ENCODE assay signal across 9 mouse cellular contexts in the genomic region with DNA sequence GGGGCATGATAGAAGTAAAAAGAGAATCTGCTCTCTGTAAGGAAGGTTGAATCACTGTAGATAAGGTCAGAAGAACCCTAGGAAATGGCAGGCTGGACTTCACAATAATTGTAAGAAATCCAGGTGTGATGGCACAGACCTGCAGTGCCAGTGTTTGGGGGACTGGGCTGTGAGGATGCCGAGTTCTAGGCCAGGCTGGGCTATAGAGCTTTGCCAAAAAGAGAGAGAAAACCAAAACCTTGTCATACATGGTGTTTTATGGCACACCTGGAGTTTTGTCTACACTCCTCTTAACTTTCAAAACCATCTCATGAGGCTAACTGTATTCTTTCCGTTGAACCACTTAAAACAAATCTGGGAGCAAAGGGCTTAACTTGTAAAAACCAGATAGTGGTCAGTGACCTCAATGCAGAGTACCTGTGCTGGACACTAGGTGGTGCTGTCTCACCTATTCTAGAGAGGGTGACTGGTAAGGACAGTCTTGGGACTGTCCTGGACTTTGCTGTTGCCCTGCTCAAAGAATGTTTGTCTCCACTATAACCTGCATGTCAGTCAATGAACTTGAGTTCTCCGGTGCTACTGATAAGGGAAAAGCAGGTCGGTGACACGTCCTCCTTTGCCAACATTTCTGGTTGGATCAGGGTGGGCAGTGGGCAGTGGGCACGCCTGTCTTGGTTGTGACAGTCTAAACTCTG. TPM values are rescaled to one million over a fixed set of nuclear protein-coding genes. Genes with fewer than 3 reads are reported as not detected.
A peak's percentile ranks its signal among the peaks of the same experiment; 100 is the strongest.
DNase-seq lines count a peak whose midpoint lies in the region; ATAC-seq and TF ChIP-seq lines count a peak whose summit lies in the region.
"Had no signal": no experiment of that assay in that cellular context is flagged by ENCODE, and none has a peak within 500 bp of the region (broad histone marks: within the 10 kb centered on the region; RNA-seq: fewer than 3 reads in every experiment).

No protein-coding gene starts in this region.

- TF ChIP-seq POLR2A in brain, embryonic 14.5 days (IDR thresholded peaks at IDR 0.05; ENCODE audit: borderline replicate concordance, extremely low read depth, insufficient read depth, insufficient read length, poor library complexity, severe bottlenecking), result no peak

- peak; percentile 78 for TF ChIP-seq CTCF in G1E (IDR thresholded peaks at IDR 0.05; ENCODE audit: low read depth, low read length)
- peak; percentile 81; the same call in 1 of the 2 replicates for TF ChIP-seq CTCF in brain, embryonic 14.5 days (IDR thresholded peaks at IDR 0.05; ENCODE audit: borderline replicate concordance, extremely low read depth, insufficient read depth, insufficient read length)

- peaks cover 7% of the 10 kb centered on the region for H3K27me3 ChIP-seq in G1E (ENCODE audit: insufficient read depth, low read length)
- H3K27me3 ChIP-seq in forebrain, embryonic 12.5 days, result no peaks in the 10 kb centered on the region
- H3K27me3 ChIP-seq: limb, embryonic 15.5 days had no signal

- 49% methylated on average over 6 of the region's 6 CpGs for WGBS in forebrain, embryonic 12.5 days

- no peak for ATAC-seq in G1E (ENCODE audit: extremely low read depth, insufficient number of reproducible peaks, low FRiP score, poor library complexity, severe bottlenecking)
- ATAC-seq in forebrain, embryonic 12.5 days (ENCODE audit: low FRiP score), result peak; percentile 54; the same call in 1 of the 2 replicates

- H3K27ac ChIP-seq in forebrain, embryonic 12.5 days, result peak overlapping the region; percentile 61; the same call in 1 of the 2 replicates
- H3K27ac ChIP-seq: limb, embryonic 15.5 days had no signal

- no peak overlapping the region for H3K4me3 ChIP-seq in G1E (ENCODE audit: low read depth, low read length)
- H3K4me3 ChIP-seq in forebrain, embryonic 12.5 days (replicated peaks), result no peak overlapping the region
- H3K4me3 ChIP-seq: limb, embryonic 15.5 days had no signal

- no peaks in the 10 kb centered on the region for H3K9me3 ChIP-seq in G1E (replicated peaks)
- no peaks in the 10 kb centered on the region for H3K9me3 ChIP-seq in forebrain, embryonic 12.5 days
- H3K9me3 ChIP-seq: limb, embryonic 15.5 days had no signal

- DNase-seq in G1E (ENCODE audit: low spot score), result peak; percentile 16
- peak; percentile 79 for DNase-seq in brain, embryonic 14.5 days (ENCODE audit: low read depth)
- peak; percentile 82 to 83 for DNase-seq in heart, postnatal 36 days
- peak; percentile 28 for DNase-seq in layer of hippocampus, adult 9-11 months
- DNase-seq in lung, postnatal 36 days, result peak; percentile 87
- DNase-seq in right cerebral cortex, postnatal 10 days (ENCODE audit: low spot score in 2 of 2), result peak; percentile 50 to 69
- DNase-seq in urinary bladder, postnatal 4 days (ENCODE audit: low spot score in 2 of 2), result peak; percentile 50 to 80

- H3K36me3 ChIP-seq in G1E (replicated peaks), result no peaks in the 10 kb centered on the region
- no peaks in the 10 kb centered on the region for H3K36me3 ChIP-seq in forebrain, embryonic 12.5 days (replicated peaks)
- H3K36me3 ChIP-seq: limb, embryonic 15.5 days had no signal

- no peaks in the 10 kb centered on the region for H3K4me1 ChIP-seq in G1E (ENCODE audit: insufficient read depth, low read depth, low read length)
- H3K4me1 ChIP-seq in forebrain, embryonic 12.5 days, result peaks cover 36% of the 10 kb centered on the region

- H3K4me2 ChIP-seq in forebrain, embryonic 12.5 days, result no peak overlapping the region
- H3K4me2 ChIP-seq: limb, embryonic 15.5 days had no signal

- intact Hi-C loops in heart, postnatal 36 days (cut with DNase I), result loop anchor here (1.0 kb wide), 1 partner anchor 178 kb away; no protein-coding TSS in a partner anchor

- no peak overlapping the region for H3K9ac ChIP-seq in forebrain, embryonic 12.5 days
- H3K9ac ChIP-seq: limb, embryonic 15.5 days had no signal

RNA-seq across cellular contexts. Expression of a gene that starts 27.7 kb away (rescaled TPM):
- total RNA-seq in G1E (2014; fragmentation: Nextera tagmentation) (not detected in 2 replicates), G1E (2017) (not detected in 2 replicates)
- polyA plus RNA-seq in G1E (2012), result 0.02 TPM in 1 of 2 replicates, not detected in the other
- polyA plus RNA-seq in brain, embryonic 14.5 days (2012; rRNA removed), result 19.1 and 20.4 TPM in 2 replicates
- 28.5 and 38.6 TPM in 2 replicates for polyA plus RNA-seq in forebrain, embryonic 12.5 days (2016; fragmentation: Nextera tagmentation; extraction: Ambion mirVana)
- 10 to 100 TPM in 1 of 2 experiments, 1 to 10 TPM in 1; 7.1 to 10.1 TPM for total RNA-seq in heart, postnatal 36 days (2021)

Comparison
In these comparisons a context has a peak if more than half of its experiments do, and no peak if none do; other contexts are left out.
1. DNase-seq: peak in every context shown above with its lines; median percentile 87 in lung, postnatal 36 days; 82 in heart, postnatal 36 days; 79 in brain, embryonic 14.5 days; 65 in urinary bladder, postnatal 4 days; 60 in right cerebral cortex, postnatal 10 days; 28 in layer of hippocampus, adult 9-11 months; 16 in G1E.
2. RNA of a gene that starts 27.7 kb away (polyA plus RNA-seq): 28.5 to 38.6 TPM in forebrain, embryonic 12.5 days and 19.1 to 20.4 TPM in brain, embryonic 14.5 days; 0.02 TPM in G1E; every median in the first group is over 10 times any median in the second.